Mouse (Mus musculus): ENCODE measurements around the gene Sprn. TPM values are rescaled to one million over a fixed set of nuclear protein-coding genes. Genes with fewer than 3 reads are reported as not detected.

Sprn gene
- total and polyA plus RNA-seq, 2 experiments = 1.4 to 1.7 TPM

DNA sequence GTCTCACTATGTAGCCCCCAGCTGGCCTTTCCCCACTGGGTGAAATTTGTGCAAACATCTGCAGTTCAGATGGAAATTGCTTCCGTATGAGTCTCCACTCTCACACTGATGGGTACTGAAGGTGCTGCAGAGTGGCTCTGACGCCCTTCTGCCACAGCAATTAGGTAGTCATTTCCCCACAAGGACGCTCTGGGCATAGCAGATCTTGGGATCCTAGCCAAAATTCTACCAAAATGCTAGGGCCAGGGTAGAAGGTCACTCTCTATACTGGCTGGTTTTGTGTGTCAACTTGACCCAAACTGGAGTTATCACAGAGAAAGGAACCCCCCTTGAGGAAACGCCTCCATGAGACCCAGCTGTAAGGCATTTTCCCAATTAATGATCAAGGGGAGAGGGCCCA lies 50.7 kb downstream of the Sprn start:
- H3K4me3 ChIP-seq (ENCODE audit: insufficient read depth, low read depth, low read length) = no peak overlapping the region
- peaks cover 30% of the 10 kb centered on the region for H3K36me3 ChIP-seq (ENCODE audit: control insufficient read depth, insufficient read depth, low read length)
- peaks cover 10% of the 10 kb centered on the region for H3K4me1 ChIP-seq (ENCODE audit: control insufficient read depth, insufficient read depth, low read length)
- H3K27ac ChIP-seq (replicated peaks; ENCODE audit: insufficient read depth, low read depth, low read length) = no peak overlapping the region
- 65% methylated on average over 4 of the region's 4 CpGs for WGBS
- TF ChIP-seq CTCF (IDR thresholded peaks at IDR 0.05; ENCODE audit: low read depth, low read length) = no peak
- TF ChIP-seq POLR2A (IDR thresholded peaks at IDR 0.05; ENCODE audit: extremely low read depth, insufficient read depth, low read length) = no peak
- H3K27me3 ChIP-seq (ENCODE audit: control insufficient read depth, insufficient read depth, low read length) = no peaks in the 10 kb centered on the region
- no peak overlapping the region for H3K9ac ChIP-seq (ENCODE audit: low read depth, low read length)
- DNase-seq (ENCODE audit: extremely low read depth, low read depth, low spot score) = no peak
- no peaks in the 10 kb centered on the region for H3K79me2 ChIP-seq (ENCODE audit: control insufficient read depth, insufficient read depth, low read length)

GRCm38 (mm10) chr7:140101993-140102860 lies 52.5 kb downstream of the Sprn start, which contains the start of gene Fuom:
Fuom (minus strand) TSS chr7:140102441.
- H3K4me1 ChIP-seq (ENCODE audit: control insufficient read depth, insufficient read depth, low read length) = peaks cover 10% of the 10 kb centered on the region
- TF ChIP-seq POLR2A (IDR thresholded peaks at IDR 0.05; ENCODE audit: extremely low read depth, insufficient read depth, low read length) (peak; percentile 64; the same call in 1 of the 2 replicates), CTCF (IDR thresholded peaks at IDR 0.05; ENCODE audit: low read depth, low read length) (no peak)
- no peaks in the 10 kb centered on the region for H3K27me3 ChIP-seq (ENCODE audit: control insufficient read depth, insufficient read depth, low read length)
- DNase-seq (ENCODE audit: extremely low read depth, low read depth, low spot score) = peak; percentile 81
- peak within 1 kb of the TSS; percentile 54 for H3K4me3 ChIP-seq (ENCODE audit: insufficient read depth, low read depth, low read length)
- peak within 1 kb of the TSS; percentile 77 for H3K27ac ChIP-seq (replicated peaks; ENCODE audit: insufficient read depth, low read depth, low read length)
- H3K9ac ChIP-seq (ENCODE audit: low read depth, low read length) = peak within 1 kb of the TSS; percentile 68
- H3K36me3 ChIP-seq (ENCODE audit: control insufficient read depth, insufficient read depth, low read length) = peaks cover 15% of the 10 kb centered on the region
- under 1% methylated on average over 30 of the region's 30 CpGs for WGBS
- no peaks in the 10 kb centered on the region for H3K79me2 ChIP-seq (ENCODE audit: control insufficient read depth, insufficient read depth, low read length)

- H3K4me3 ChIP-seq (ENCODE audit: insufficient read depth, low read depth, low read length) = peak overlapping the region; percentile 54
- peak overlapping the region; percentile 40 for H3K9ac ChIP-seq (ENCODE audit: low read depth, low read length)
- H3K27ac ChIP-seq (replicated peaks; ENCODE audit: insufficient read depth, low read depth, low read length) = no peak overlapping the region
- DNase-seq (ENCODE audit: extremely low read depth, low read depth, low spot score) = no peak
- H3K36me3 ChIP-seq (ENCODE audit: control insufficient read depth, insufficient read depth, low read length) = peaks cover 10% of the 10 kb centered on the region
- H3K27me3 ChIP-seq (ENCODE audit: control insufficient read depth, insufficient read depth, low read length) = no peaks in the 10 kb centered on the region
- no peaks in the 10 kb centered on the region for H3K79me2 ChIP-seq (ENCODE audit: control insufficient read depth, insufficient read depth, low read length)
- WGBS = 80% methylated on average over 10 of the region's 10 CpGs
- H3K4me1 ChIP-seq (ENCODE audit: control insufficient read depth, insufficient read depth, low read length) = peaks cover 10% of the 10 kb centered on the region
- no peak for TF ChIP-seq CTCF (IDR thresholded peaks at IDR 0.05; ENCODE audit: low read depth, low read length)
- TF ChIP-seq POLR2A (IDR thresholded peaks at IDR 0.05; ENCODE audit: extremely low read depth, insufficient read depth, low read length) = no peak
These were observed 53.2 kb downstream of the Sprn start for GRCm38 (mm10) chr7:140101498-140101897.

Other genes starting within 250 kb of the Sprn start
- not detected in 2 replicates for gene Utf1, start 211.1 kb downstream of the Sprn start, total RNA-seq (2014; rRNA removed)
- gene Utf1, start 211.1 kb downstream of the Sprn start, polyA plus RNA-seq (2012; rRNA removed) = not detected in 2 replicates
- gene 6430531B16Rik, start 176.1 kb downstream of the Sprn start, total RNA-seq (2014; rRNA removed) = not detected in 2 replicates
- gene 6430531B16Rik, start 176.1 kb downstream of the Sprn start, polyA plus RNA-seq (2012; rRNA removed) = 0.07 TPM in 1 of 2 replicates, not detected in the other
- gene Adam8, start 162.3 kb downstream of the Sprn start, total RNA-seq (2014; rRNA removed) = 0.09 and 0.47 TPM in 2 replicates
- 0.35 and 0.46 TPM in 2 replicates for gene Adam8, start 162.3 kb downstream of the Sprn start, polyA plus RNA-seq (2012; rRNA removed)
- gene Zfp511, start 118.5 kb downstream of the Sprn start, total RNA-seq (2014; rRNA removed) = 6.0 and 9.1 TPM in 2 replicates
- gene Zfp511, start 118.5 kb downstream of the Sprn start, polyA plus RNA-seq (2012; rRNA removed) = 17.8 and 23.7 TPM in 2 replicates
- gene Tubgcp2, start 118.2 kb downstream of the Sprn start, total RNA-seq (2014; rRNA removed) = 12.1 and 12.4 TPM in 2 replicates
- gene Tubgcp2, start 118.2 kb downstream of the Sprn start, polyA plus RNA-seq (2012; rRNA removed) = 9.4 and 11.8 TPM in 2 replicates
- not detected in 2 replicates for gene Msx3, start 105.8 kb downstream of the Sprn start, total RNA-seq (2014; rRNA removed)
- not detected in 2 replicates for gene Msx3, start 105.8 kb downstream of the Sprn start, polyA plus RNA-seq (2012; rRNA removed)
- gene Caly, start 72.3 kb downstream of the Sprn start, total RNA-seq (2014; rRNA removed) = not detected in 2 replicates
- gene Caly, start 72.3 kb downstream of the Sprn start, polyA plus RNA-seq (2012; rRNA removed) = 0.07 and 0.15 TPM in 2 replicates
- gene Prap1, start 61.5 kb downstream of the Sprn start, total RNA-seq (2014; rRNA removed) = not detected in 2 replicates
- gene Prap1, start 61.5 kb downstream of the Sprn start, polyA plus RNA-seq (2012; rRNA removed) = not detected in 2 replicates
- gene Fuom, start 52.4 kb downstream of the Sprn start, total RNA-seq (2014; rRNA removed) = 68.6 and 72.7 TPM in 2 replicates
- gene Fuom, start 52.4 kb downstream of the Sprn start, polyA plus RNA-seq (2012; rRNA removed) = 63.0 and 77.5 TPM in 2 replicates
- 86.9 and 87.5 TPM in 2 replicates for gene Paox, start 39.1 kb downstream of the Sprn start, total RNA-seq (2014; rRNA removed)
- 59.1 and 67.7 TPM in 2 replicates for gene Paox, start 39.1 kb downstream of the Sprn start, polyA plus RNA-seq (2012; rRNA removed)
- gene Echs1, start 38.4 kb downstream of the Sprn start, total RNA-seq (2014; rRNA removed) = 411 and 412 TPM in 2 replicates
- gene Echs1, start 38.4 kb downstream of the Sprn start, polyA plus RNA-seq (2012; rRNA removed) = 271 and 349 TPM in 2 replicates
- gene Mtg1, start 17.3 kb downstream of the Sprn start, total RNA-seq (2014; rRNA removed) = 17.4 and 19.3 TPM in 2 replicates
- 24.7 and 29.7 TPM in 2 replicates for gene Mtg1, start 17.3 kb downstream of the Sprn start, polyA plus RNA-seq (2012; rRNA removed)
- not detected in 2 replicates for gene Olfr522, start 9.9 kb upstream of the Sprn start, total RNA-seq (2014; rRNA removed)
- gene Olfr522, start 9.9 kb upstream of the Sprn start, polyA plus RNA-seq (2012; rRNA removed) = not detected in 2 replicates
- gene Olfr523, start 18.3 kb upstream of the Sprn start, total RNA-seq (2014; rRNA removed) = not detected in 2 replicates
- gene Olfr523, start 18.3 kb upstream of the Sprn start, polyA plus RNA-seq (2012; rRNA removed) = not detected in 2 replicates
- not detected in 2 replicates for gene Olfr524, start 51.1 kb upstream of the Sprn start, total RNA-seq (2014; rRNA removed)
- not detected in 2 replicates for gene Olfr524, start 51.1 kb upstream of the Sprn start, polyA plus RNA-seq (2012; rRNA removed)
- not detected in 2 replicates for gene Cd163l1, start 63.4 kb upstream of the Sprn start, total RNA-seq (2014; rRNA removed)
- 0.02 TPM in 1 of 2 replicates, not detected in the other for gene Cd163l1, start 63.4 kb upstream of the Sprn start, polyA plus RNA-seq (2012; rRNA removed)
- not detected in 2 replicates for gene 5830411N06Rik, start 92.4 kb upstream of the Sprn start, total RNA-seq (2014; rRNA removed)
- not detected in 2 replicates for gene 5830411N06Rik, start 92.4 kb upstream of the Sprn start, polyA plus RNA-seq (2012; rRNA removed)
- gene Olfr525, start 166.0 kb upstream of the Sprn start, total RNA-seq (2014; rRNA removed) = not detected in 2 replicates
- not detected in 2 replicates for gene Olfr525, start 166.0 kb upstream of the Sprn start, polyA plus RNA-seq (2012; rRNA removed)
- gene Olfr527, start 179.1 kb upstream of the Sprn start, total RNA-seq (2014; rRNA removed) = not detected in 2 replicates
- gene Olfr527, start 179.1 kb upstream of the Sprn start, polyA plus RNA-seq (2012; rRNA removed) = not detected in 2 replicates
- gene Olfr60, start 206.8 kb upstream of the Sprn start, total RNA-seq (2014; rRNA removed) = not detected in 2 replicates
- not detected in 2 replicates for gene Olfr60, start 206.8 kb upstream of the Sprn start, polyA plus RNA-seq (2012; rRNA removed)
- not detected in 2 replicates for gene Olfr530, start 221.5 kb upstream of the Sprn start, total RNA-seq (2014; rRNA removed)
- not detected in 2 replicates for gene Olfr530, start 221.5 kb upstream of the Sprn start, polyA plus RNA-seq (2012; rRNA removed)
- gene Olfr531, start 248.0 kb upstream of the Sprn start, total RNA-seq (2014; rRNA removed) = not detected in 2 replicates
- not detected in 2 replicates for gene Olfr531, start 248.0 kb upstream of the Sprn start, polyA plus RNA-seq (2012; rRNA removed)

Data from liver, adult 2 months (tissue).